Mouse (Mus musculus): ENCODE measurements at regions not wholly inside any gene's neighbourhood (a gene's known extent, or its start where the extent isn't known, plus 50 kb on each side); places are given as distances from the start of the nearest gene placed in this dataset.

- no peak overlapping the region for H3K4me2 ChIP-seq (ENCODE audit: low read depth)
- no peak overlapping the region for H3K4me3 ChIP-seq
- TF ChIP-seq POLR2AphosphoS2 (IDR thresholded peaks at IDR 0.05; ENCODE audit: insufficient read length, low read depth) (no peak), MYOG (IDR thresholded peaks at IDR 0.05; ENCODE audit: control insufficient read depth in 1 of 3, insufficient read depth in 1 of 3, insufficient read length in 2 of 3, low read depth in 2 of 3) (no peak), USF1 (IDR thresholded peaks at IDR 0.05; ENCODE audit: low read depth) (no peak), E2F4 (IDR thresholded peaks at IDR 0.05; ENCODE audit: insufficient read depth) (no peak), POLR2A (IDR thresholded peaks at IDR 0.05; ENCODE audit: insufficient read length, low read depth) (no peak), MAX (IDR thresholded peaks at IDR 0.05; ENCODE audit: low read depth) (no peak), TCF3 (IDR thresholded peaks at IDR 0.05; ENCODE audit: insufficient read length, low read depth) (no peak), REST (IDR thresholded peaks at IDR 0.05; ENCODE audit: insufficient read depth, insufficient read length) (no peak), TCF12 (IDR thresholded peaks at IDR 0.05; ENCODE audit: insufficient read depth, poor library complexity, severe bottlenecking) (no peak), CEBPB (IDR thresholded peaks at IDR 0.05; ENCODE audit: insufficient read depth, poor library complexity, severe bottlenecking) (no peak), SRF (IDR thresholded peaks at IDR 0.05; ENCODE audit: control insufficient read depth, insufficient read length, low read depth) (no peak), MYOD1 (IDR thresholded peaks at IDR 0.05; ENCODE audit: control insufficient read depth in 1 of 3, insufficient read length in 2 of 3, low read depth in 2 of 3) (no peak)
These were observed 176.8 kb upstream of the Csf3r start for GRCm38 (mm10) chr4:125847568-125847967.

GRCm38 (mm10) chr4:125850300-125850699 lies 174.1 kb upstream of the Csf3r start:
- Histone ChIP-seq H3ac (ENCODE audit: control insufficient read depth, insufficient read length) (no peak overlapping the region), H3K4me3 (no peak overlapping the region)

More at GRCm38 (mm10) chr4:125847568-125847967, 176.8 kb upstream of the Csf3r start:
- Histone ChIP-seq H3ac (ENCODE audit: control insufficient read depth, insufficient read length) (no peak overlapping the region), H3K27me3 (ENCODE audit: control insufficient read depth, insufficient read depth, insufficient read length) (no peaks in the 10 kb centered on the region), H3K79me2 (ENCODE audit: control insufficient read depth, insufficient read depth) (no peaks in the 10 kb centered on the region), H3K36me3 (ENCODE audit: control insufficient read depth, insufficient read depth) (no peaks in the 10 kb centered on the region)

GRCm38 (mm10) chr4:125852545-125852944 lies 171.8 kb upstream of the Csf3r start:
- Histone ChIP-seq H3K36me3 (ENCODE audit: control insufficient read depth, insufficient read depth) (no peaks in the 10 kb centered on the region), H3K27me3 (ENCODE audit: control insufficient read depth, insufficient read depth, insufficient read length) (no peaks in the 10 kb centered on the region), H3K79me2 (ENCODE audit: control insufficient read depth, insufficient read depth) (no peaks in the 10 kb centered on the region), H3ac (ENCODE audit: control insufficient read depth, insufficient read length) (no peak overlapping the region), H3K4me3 (no peak overlapping the region), H3K4me2 (ENCODE audit: low read depth) (no peak overlapping the region)
- TF ChIP-seq SRF (IDR thresholded peaks at IDR 0.05; ENCODE audit: control insufficient read depth, insufficient read length, low read depth) (no peak), POLR2AphosphoS2 (IDR thresholded peaks at IDR 0.05; ENCODE audit: insufficient read length, low read depth) (no peak), MYOG (IDR thresholded peaks at IDR 0.05; ENCODE audit: control insufficient read depth in 1 of 3, insufficient read depth in 1 of 3, insufficient read length in 2 of 3, low read depth in 2 of 3) (no peak), MYOD1 (IDR thresholded peaks at IDR 0.05; ENCODE audit: control insufficient read depth in 1 of 3, insufficient read length in 2 of 3, low read depth in 2 of 3) (no peak), E2F4 (IDR thresholded peaks at IDR 0.05; ENCODE audit: insufficient read depth) (no peak), CEBPB (IDR thresholded peaks at IDR 0.05; ENCODE audit: insufficient read depth, poor library complexity, severe bottlenecking) (no peak), REST (IDR thresholded peaks at IDR 0.05; ENCODE audit: insufficient read depth, insufficient read length) (no peak), POLR2A (IDR thresholded peaks at IDR 0.05; ENCODE audit: insufficient read length, low read depth) (no peak), TCF12 (IDR thresholded peaks at IDR 0.05; ENCODE audit: insufficient read depth, poor library complexity, severe bottlenecking) (no peak)

More at GRCm38 (mm10) chr4:125850300-125850699, 174.1 kb upstream of the Csf3r start:
- Histone ChIP-seq H3K4me2 (ENCODE audit: low read depth) (no peak overlapping the region), H3K36me3 (ENCODE audit: control insufficient read depth, insufficient read depth) (no peaks in the 10 kb centered on the region), H3K79me2 (ENCODE audit: control insufficient read depth, insufficient read depth) (no peaks in the 10 kb centered on the region), H3K27me3 (ENCODE audit: control insufficient read depth, insufficient read depth, insufficient read length) (no peaks in the 10 kb centered on the region)
- no peak for TF ChIP-seq POLR2A (IDR thresholded peaks at IDR 0.05; ENCODE audit: insufficient read length, low read depth)
- TF ChIP-seq USF1 (IDR thresholded peaks at IDR 0.05; ENCODE audit: low read depth): no peak
- no peak for TF ChIP-seq REST (IDR thresholded peaks at IDR 0.05; ENCODE audit: insufficient read depth, insufficient read length)
- no peak for TF ChIP-seq E2F4 (IDR thresholded peaks at IDR 0.05; ENCODE audit: insufficient read depth)
- no peak for TF ChIP-seq TCF3 (IDR thresholded peaks at IDR 0.05; ENCODE audit: insufficient read length, low read depth)
- TF ChIP-seq MYOD1 (IDR thresholded peaks at IDR 0.05; ENCODE audit: control insufficient read depth in 1 of 3, insufficient read length in 2 of 3, low read depth in 2 of 3): no peak
- TF ChIP-seq CEBPB (IDR thresholded peaks at IDR 0.05; ENCODE audit: insufficient read depth, poor library complexity, severe bottlenecking): no peak
- TF ChIP-seq MAX (IDR thresholded peaks at IDR 0.05; ENCODE audit: low read depth): no peak
- no peak for TF ChIP-seq TCF12 (IDR thresholded peaks at IDR 0.05; ENCODE audit: insufficient read depth, poor library complexity, severe bottlenecking)
- TF ChIP-seq POLR2AphosphoS2 (IDR thresholded peaks at IDR 0.05; ENCODE audit: insufficient read length, low read depth): no peak

GRCm38 (mm10) chr4:125855983-125856591 lies 168.3 kb upstream of the Csf3r start:
- TF ChIP-seq POLR2A (IDR thresholded peaks at IDR 0.05; ENCODE audit: insufficient read length, low read depth): no peak
- Histone ChIP-seq H3K4me2 (ENCODE audit: low read depth) (no peak overlapping the region), H3K79me2 (ENCODE audit: control insufficient read depth, insufficient read depth) (no peaks in the 10 kb centered on the region), H3K27me3 (ENCODE audit: control insufficient read depth, insufficient read depth, insufficient read length) (peaks cover 7% of the 10 kb centered on the region), H3ac (ENCODE audit: control insufficient read depth, insufficient read length) (no peak overlapping the region), H3K4me3 (no peak overlapping the region), H3K36me3 (ENCODE audit: control insufficient read depth, insufficient read depth) (no peaks in the 10 kb centered on the region)

GRCm38 (mm10) chr4:125856781-125857180 lies 167.6 kb upstream of the Csf3r start:
- no peaks in the 10 kb centered on the region for H3K36me3 ChIP-seq (ENCODE audit: control insufficient read depth, insufficient read depth)
- no peak overlapping the region for H3ac ChIP-seq (ENCODE audit: control insufficient read depth, insufficient read length)
- no peak overlapping the region for H3K4me3 ChIP-seq
- H3K79me2 ChIP-seq (ENCODE audit: control insufficient read depth, insufficient read depth): no peaks in the 10 kb centered on the region
- peaks cover 7% of the 10 kb centered on the region for H3K27me3 ChIP-seq (ENCODE audit: control insufficient read depth, insufficient read depth, insufficient read length)
- H3K4me2 ChIP-seq (ENCODE audit: low read depth): no peak overlapping the region
- TF ChIP-seq USF1 (IDR thresholded peaks at IDR 0.05; ENCODE audit: low read depth) (no peak), CEBPB (IDR thresholded peaks at IDR 0.05; ENCODE audit: insufficient read depth, poor library complexity, severe bottlenecking) (no peak), E2F4 (IDR thresholded peaks at IDR 0.05; ENCODE audit: insufficient read depth) (no peak), MAX (IDR thresholded peaks at IDR 0.05; ENCODE audit: low read depth) (no peak), MYOG (IDR thresholded peaks at IDR 0.05; ENCODE audit: control insufficient read depth in 1 of 3, insufficient read depth in 1 of 3, insufficient read length in 2 of 3, low read depth in 2 of 3) (no peak), POLR2AphosphoS2 (IDR thresholded peaks at IDR 0.05; ENCODE audit: insufficient read length, low read depth) (no peak), POLR2A (IDR thresholded peaks at IDR 0.05; ENCODE audit: insufficient read length, low read depth) (no peak), REST (IDR thresholded peaks at IDR 0.05; ENCODE audit: insufficient read depth, insufficient read length) (no peak), TCF3 (IDR thresholded peaks at IDR 0.05; ENCODE audit: insufficient read length, low read depth) (no peak), SRF (IDR thresholded peaks at IDR 0.05; ENCODE audit: control insufficient read depth, insufficient read length, low read depth) (no peak), MYOD1 (IDR thresholded peaks at IDR 0.05; ENCODE audit: control insufficient read depth in 1 of 3, insufficient read length in 2 of 3, low read depth in 2 of 3) (no peak), TCF12 (IDR thresholded peaks at IDR 0.05; ENCODE audit: insufficient read depth, poor library complexity, severe bottlenecking) (no peak)
